Mouse (Mus musculus) thymus, postnatal 36 days (tissue): ENCODE measurements around the gene Rprd1b.
A peak's percentile ranks its signal among the peaks of the same experiment; 100 is the strongest.

ENCODE experiments used
- DNase-seq, 2 experiments: peaks; one replicate each; pipeline ENCODE4 v3.0.0; 2022; ENCODE audit warnings: mixed read lengths in 2 of 2

Rprd1b gene

GRCm38 (mm10) chr2:158084486-158084885 lies 56.2 kb downstream of the Rprd1b start:
- DNase-seq: peak in 1 of 2 experiments; percentile 9

DNA sequence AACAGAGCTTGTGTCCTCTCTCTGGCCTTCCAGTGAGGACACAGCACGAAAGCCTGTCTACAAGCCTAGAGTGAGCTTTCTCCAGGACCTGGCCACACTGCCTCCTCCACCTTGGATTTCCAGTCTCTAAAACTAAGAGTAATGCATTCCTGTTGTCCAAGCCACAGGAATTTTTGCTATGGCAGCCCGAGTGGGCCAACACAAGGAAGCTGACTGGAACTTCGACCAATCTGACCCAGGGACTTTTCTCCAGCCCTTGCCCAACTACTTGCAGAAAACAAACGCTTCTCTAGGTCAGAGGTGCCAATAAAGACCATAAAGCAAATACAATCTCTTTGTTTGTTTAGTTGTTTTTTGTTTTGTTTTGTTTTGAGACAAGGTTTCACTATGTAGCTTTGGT lies 61.8 kb downstream of the Rprd1b start:
- DNase-seq: no peak

- DNase-seq: no peak
Observed at GRCm38 (mm10) chr2:158093345-158093744, 65.0 kb downstream of the Rprd1b start.

GRCm38 (mm10) chr2:158094300-158094699 lies 66.0 kb downstream of the Rprd1b start:
- DNase-seq: no peak

- no peak for DNase-seq
Observed at GRCm38 (mm10) chr2:158094846-158095245, 66.5 kb downstream of the Rprd1b start.

GRCm38 (mm10) chr2:158097071-158097470 lies 68.8 kb downstream of the Rprd1b start:
- no peak for DNase-seq

DNA sequence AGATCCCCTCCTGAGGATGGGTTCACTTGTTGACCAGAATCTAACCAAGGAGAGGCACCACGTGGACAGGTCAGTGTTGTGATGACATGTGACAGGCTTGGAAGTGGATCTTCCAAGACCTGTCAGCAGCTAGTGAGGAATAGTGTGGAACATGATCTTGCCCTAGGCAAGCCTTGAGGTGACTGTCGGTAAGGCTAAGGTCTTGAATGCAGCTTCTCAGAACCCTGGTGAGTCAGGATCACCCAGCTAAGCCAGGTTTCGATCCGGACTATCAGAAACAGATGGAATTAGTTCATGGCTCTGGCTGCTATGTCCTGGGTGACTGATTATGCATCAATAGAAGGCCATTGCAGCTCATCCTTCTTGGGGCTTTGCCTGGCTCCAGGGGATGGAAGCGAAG lies 70.4 kb downstream of the Rprd1b start:
- DNase-seq: no peak

GRCm38 (mm10) chr2:158099537-158099936 lies 71.2 kb downstream of the Rprd1b start:
- DNase-seq: no peak

GRCm38 (mm10) chr2:158101768-158102167 lies 73.5 kb downstream of the Rprd1b start:
- DNase-seq: no peak

GRCm38 (mm10) chr2:158104966-158105365 lies 76.7 kb downstream of the Rprd1b start:
- no peak for DNase-seq

DNA sequence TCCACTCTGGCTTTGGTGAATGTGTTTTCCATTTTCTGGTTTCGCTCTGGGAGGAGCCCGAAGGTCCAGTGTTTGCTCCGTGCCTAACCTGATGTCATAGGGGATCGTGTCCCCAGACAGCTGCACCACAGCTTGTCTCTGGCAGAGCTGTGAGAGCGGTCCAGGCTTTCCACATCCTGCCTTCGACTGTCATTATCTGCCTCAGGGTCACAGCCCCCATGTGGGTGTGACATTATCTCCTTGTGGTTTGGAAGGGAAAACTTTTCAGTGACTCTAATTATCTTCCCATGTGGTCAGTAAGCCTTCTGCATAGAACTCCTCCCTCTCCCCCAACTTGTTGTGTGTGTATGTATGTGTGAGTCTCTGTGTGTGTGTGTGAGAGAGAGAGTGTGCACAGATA lies 77.3 kb downstream of the Rprd1b start:
- DNase-seq: no peak

DNA sequence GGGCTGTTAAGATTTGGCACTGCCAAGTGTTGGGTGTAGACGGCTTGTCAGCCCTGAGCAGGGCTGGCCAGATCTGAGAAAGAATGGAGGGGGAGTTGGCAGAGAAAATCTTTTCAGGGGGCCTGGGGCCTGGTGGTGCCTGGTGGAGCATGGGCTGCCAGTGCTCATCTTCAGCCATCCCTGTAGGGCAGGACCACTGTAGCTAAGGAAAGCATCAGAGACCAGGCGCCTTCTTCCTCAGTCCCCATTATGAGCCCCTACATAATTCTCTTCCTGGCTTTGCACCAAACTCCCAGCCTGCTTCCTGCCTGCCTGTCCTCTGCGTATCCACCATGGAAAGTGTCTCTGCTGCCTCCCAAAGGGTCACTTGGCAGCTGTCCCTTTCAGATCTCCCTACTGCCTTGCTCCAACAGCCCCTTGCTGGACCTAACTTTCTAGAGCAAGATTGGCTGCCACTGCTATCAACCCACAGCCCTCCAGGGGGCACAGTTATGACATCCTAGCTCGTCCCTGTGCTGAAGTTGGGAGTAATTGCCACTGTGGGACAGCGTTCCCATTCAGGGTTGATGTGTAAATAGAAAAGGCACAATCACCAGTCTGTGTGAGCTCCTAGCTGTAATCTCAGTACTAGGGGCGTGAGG lies 78.8 kb downstream of the Rprd1b start:
- peak in 1 of 2 experiments; percentile 14 for DNase-seq

- no peak for DNase-seq
Observed at GRCm38 (mm10) chr2:158109516-158109915, 81.2 kb downstream of the Rprd1b start.

- DNase-seq: no peak
Observed at GRCm38 (mm10) chr2:158113591-158114257, 85.4 kb downstream of the Rprd1b start.

DNA sequence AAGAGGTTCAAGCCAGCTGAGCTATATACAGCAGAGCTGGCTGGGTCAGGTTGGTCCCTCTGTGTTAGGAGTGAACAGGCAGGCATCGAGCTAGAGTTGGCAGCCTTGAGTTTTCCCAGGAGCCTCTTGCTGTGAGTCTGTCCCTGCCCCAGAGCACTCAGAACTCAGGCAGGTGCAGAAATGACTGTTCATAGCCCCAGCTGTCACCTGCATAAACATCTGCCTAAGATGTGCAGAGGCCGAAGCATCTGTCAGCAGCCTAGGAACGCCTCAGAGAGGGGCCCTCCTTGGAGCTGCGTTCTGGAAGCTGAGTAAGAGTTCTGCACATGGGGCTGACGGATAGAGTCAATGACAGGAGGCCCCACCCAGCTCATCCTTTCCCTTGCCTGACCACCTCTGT lies 86.6 kb downstream of the Rprd1b start:
- peak in 1 of 2 experiments; percentile 20 for DNase-seq

GRCm38 (mm10) chr2:158115838-158116453 lies 87.6 kb downstream of the Rprd1b start:
- DNase-seq: peak; percentile 17 to 35

- DNase-seq: no peak
Observed at GRCm38 (mm10) chr2:158116653-158117052, 88.4 kb downstream of the Rprd1b start.

- no peak for DNase-seq
Observed at GRCm38 (mm10) chr2:158119145-158119544, 90.8 kb downstream of the Rprd1b start.

- no peak for DNase-seq
Observed at GRCm38 (mm10) chr2:158120211-158120610, 91.9 kb downstream of the Rprd1b start.

GRCm38 (mm10) chr2:158120868-158121267 lies 92.6 kb downstream of the Rprd1b start:
- DNase-seq: no peak

DNA sequence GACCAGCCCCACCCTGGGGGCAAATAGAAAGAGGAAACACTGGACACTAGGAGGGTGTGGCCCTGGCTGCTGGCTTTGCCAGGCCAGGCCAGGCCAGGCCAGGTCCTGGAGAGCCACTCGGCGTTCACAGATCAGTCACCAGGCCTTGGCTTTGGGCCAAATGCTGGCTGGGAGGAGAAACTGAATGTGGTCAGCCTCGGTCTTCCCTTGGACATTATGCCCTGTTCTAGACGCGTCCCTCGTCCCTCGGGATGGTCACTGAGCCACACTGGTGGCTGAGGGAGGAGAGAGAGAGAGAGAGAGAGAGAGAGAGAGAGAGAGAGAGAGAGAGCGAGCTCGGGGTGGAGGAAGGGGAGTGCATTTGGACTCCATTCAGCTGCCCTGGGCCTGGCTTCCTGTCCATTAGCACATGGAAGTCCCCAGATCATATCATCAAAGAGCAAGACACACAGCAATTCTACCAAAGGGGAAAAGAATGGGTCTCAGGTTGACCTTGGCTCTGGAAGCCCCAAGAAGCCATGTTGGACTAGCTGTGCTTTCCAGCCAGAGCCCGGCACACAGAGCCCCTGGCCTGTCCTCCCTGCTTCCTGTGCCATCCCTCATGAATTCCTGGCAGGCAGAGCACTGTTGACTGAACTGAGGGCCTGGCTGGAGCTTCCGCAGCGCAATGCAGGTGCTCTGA lies 93.5 kb downstream of the Rprd1b start:
- no peak for DNase-seq

GRCm38 (mm10) chr2:158122814-158123213 lies 94.5 kb downstream of the Rprd1b start:
- DNase-seq: no peak

- no peak for DNase-seq
Observed at GRCm38 (mm10) chr2:158127245-158127644, 98.9 kb downstream of the Rprd1b start.

- no peak for DNase-seq
Observed at GRCm38 (mm10) chr2:158127872-158128271, 99.6 kb downstream of the Rprd1b start.
